Mouse (Mus musculus): ENCODE measurements around the gene Numa1.
A peak's percentile ranks its signal among the peaks of the same experiment; 100 is the strongest.
"Not testable (repeated sequence)": the region's sequence is repeated elsewhere in the genome, so short reads cannot be mapped to it uniquely, and the experiment has no call there.

Gene Numa1

DNA sequence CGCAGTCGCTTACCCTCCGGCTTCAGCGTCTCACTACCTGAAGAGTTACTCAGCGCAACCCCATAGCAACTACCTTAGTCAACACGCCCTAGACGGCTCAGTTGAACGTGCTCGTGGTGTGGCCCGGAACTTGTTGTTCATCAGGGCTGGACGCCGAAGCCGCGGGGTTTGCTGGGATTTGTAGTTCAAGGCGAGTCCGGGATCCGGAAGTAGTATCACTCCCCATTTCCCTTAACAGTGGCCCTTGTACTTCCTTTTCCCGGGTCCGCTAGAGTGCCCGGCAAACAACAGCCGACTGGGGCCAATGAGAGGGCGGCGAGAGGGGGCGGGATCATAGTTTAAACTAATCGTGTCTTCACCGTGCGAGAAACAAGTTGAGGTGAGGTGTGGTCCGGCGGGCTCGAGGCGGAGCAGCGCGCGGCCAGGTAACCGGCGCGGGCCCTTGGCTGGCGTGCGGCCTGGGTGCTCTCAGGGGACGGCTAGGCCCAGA is at the start of gene Numa1, which contains the start of gene Lrrc51:
Gene Numa1, plus strand, starts transcription at position 361 of the 490 bp plus-strand sequence.
Gene Lrrc51, minus strand, starts transcription at position 145 of the 490 bp plus-strand sequence.
- peak; percentile 90 to 95 for DNase-seq (ENCODE audit: low spot score in 2 of 2)

GRCm38 (mm10) chr7:101884160-101884559 is 49.8 kb upstream of the Numa1 start:
- DNase-seq (ENCODE audit: low spot score in 2 of 2): no peak

GRCm38 (mm10) chr7:101886274-101886673 is 47.6 kb upstream of the Numa1 start:
- no peak for DNase-seq (ENCODE audit: low spot score in 2 of 2)

GRCm38 (mm10) chr7:101888460-101888859 is 45.5 kb upstream of the Numa1 start:
- DNase-seq (ENCODE audit: low spot score in 2 of 2): no peak

DNA sequence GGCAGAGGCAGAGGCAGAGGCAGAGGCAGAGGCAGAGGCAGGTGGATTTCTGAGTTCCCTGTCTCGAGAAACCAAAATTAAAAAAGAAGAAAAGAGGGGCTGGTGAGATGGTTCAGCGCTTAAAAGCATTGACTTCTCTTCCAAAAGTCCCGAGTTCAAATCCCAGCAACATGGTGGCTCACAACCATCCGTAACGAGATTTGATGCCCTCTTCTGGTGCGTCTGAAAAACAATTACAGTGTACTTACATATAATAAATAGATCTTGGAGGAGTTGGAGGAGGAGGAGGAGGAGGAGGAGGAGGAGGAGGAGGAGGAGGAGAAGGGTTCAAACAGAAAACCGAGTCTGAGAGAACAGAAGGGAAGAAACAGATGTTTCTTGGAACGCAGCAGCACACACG is 38.2 kb upstream of the Numa1 start:
- no peak for DNase-seq (ENCODE audit: low spot score in 2 of 2)

GRCm38 (mm10) chr7:101896104-101897066 is 37.5 kb upstream of the Numa1 start:
- DNase-seq (ENCODE audit: low spot score in 2 of 2): peak; percentile 90 to 92

DNA sequence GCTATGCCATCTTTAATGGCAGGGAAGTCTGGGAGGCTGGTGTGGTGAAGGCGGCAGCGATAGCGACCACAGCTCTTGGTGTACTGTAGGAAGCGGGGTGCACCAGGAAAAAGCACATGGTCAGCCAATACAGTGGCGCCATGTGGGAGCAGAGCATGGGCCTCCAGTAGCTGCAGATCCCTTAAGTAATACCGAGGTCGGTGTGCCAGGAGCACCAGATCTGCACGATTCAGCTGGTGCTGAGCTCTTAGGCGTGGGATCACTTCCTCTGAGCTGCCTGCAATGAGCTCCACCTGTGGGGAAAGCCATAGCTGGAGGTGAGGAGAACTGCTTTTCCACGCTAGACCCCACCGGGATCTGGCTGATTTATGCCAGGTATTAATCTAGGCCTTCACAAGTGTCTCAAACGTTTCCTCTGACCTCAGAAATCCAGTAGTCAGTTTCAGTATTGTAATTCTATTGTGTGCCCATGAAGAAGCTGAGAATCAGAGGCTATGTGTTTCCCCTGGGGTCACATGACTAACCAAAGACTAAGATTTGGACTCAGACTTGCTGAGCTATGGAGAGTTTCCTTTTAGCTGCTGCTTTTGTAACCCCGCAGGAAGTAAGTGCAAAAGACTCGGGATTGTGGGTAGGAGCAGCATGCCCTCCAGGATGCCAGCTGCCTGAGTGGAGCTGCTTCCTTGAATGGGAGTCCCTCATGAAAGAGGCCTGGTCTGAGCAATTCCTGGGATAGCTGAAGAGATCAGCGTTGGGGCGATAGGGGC is 33.4 kb upstream of the Numa1 start:
- no peak for DNase-seq (ENCODE audit: low spot score in 2 of 2)

DNA sequence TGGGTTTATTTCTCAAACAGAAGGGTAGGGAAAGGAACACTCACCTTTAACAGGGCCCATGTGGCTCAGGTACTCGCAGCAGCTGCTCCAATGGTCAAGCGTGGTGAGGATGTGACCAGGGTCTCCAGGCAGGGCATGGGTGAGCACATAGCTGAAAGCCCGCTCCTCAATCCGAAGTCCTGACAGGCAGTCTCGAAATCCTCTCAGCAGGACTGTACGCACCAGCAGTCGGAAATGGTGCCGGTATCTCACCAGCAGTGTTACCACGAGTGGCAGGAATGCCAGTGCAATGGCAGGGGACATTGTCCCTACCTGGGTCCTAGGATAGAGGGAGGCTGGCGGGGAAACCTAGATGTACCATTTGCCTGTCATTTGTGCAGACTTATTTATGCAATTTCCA is 31.9 kb upstream of the Numa1 start:
- DNase-seq (ENCODE audit: low spot score in 2 of 2): no peak

- DNase-seq (ENCODE audit: low spot score in 2 of 2): no peak
These were observed 31.1 kb upstream of the Numa1 start for GRCm38 (mm10) chr7:101902846-101903245.

DNA sequence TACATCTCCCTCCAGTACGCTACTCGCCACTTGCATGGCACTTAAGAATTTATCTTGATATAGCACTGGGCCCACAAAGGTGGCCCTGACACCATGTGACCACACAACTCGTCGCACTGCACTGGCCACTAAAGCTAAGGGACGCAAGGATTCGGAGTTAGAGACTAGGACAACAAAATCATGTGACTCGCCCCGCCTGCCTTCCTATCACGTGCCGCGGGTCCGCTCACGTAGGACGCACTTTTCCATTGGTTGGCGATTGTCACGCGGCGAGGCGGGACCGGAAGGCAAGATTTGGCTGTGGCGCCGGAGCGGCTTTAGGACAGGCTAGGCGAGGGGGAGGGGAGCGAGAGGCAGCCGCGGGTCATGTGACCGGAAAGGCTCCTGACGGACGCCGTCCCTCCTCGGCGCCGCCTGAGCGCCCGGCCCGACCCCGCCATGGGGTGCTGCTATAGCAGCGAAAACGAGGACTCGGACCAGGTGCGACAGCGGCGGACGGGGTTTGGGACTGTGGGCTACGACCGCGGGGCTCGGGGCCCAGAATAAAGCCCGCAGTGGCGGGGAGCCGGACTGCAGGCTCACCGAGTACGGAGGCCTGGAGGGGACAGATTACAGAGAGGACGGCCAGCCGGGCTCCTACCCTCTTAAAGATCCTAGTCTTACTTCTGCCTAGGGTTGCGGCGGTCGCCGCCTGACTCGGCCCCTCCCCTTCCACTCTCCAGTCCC is 28.2 kb upstream of the Numa1 start, which contains the start of gene Lamtor1:
Gene Lamtor1, plus strand, starts transcription at position 344 of the 726 bp plus-strand sequence.
- DNase-seq (ENCODE audit: low spot score in 2 of 2): peak; percentile 96 to 98

DNA sequence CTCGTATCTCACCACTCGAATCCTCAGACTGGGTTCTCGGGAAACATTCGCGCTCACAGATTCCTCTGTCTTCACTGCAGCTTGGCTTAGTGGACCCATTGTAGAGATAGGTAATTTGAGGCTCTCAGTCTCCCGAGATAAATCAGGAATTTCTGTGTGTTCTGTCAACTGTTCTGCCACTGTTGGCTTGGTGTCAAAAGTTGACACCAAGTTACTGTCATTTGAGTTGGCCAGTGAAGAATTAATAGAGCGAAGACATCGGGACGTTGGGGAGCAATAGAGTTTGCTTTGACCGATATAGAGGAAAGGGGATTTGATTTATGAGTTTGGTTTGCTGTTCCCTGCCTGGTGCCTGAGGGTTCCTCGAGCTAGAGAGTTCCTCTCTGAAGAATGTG is 27.6 kb upstream of the Numa1 start, which contains the start of gene Tomt:
Gene Tomt, minus strand, starts transcription at position 73 of the 395 bp plus-strand sequence.
- no peak for DNase-seq (ENCODE audit: low spot score in 2 of 2)

- DNase-seq (ENCODE audit: low spot score in 2 of 2): no peak
These were observed 27.2 kb upstream of the Numa1 start for GRCm38 (mm10) chr7:101906696-101907095.

GRCm38 (mm10) chr7:101908367-101908766 is 25.5 kb upstream of the Numa1 start:
- DNase-seq (ENCODE audit: low spot score in 2 of 2): no peak

- no peak for DNase-seq (ENCODE audit: low spot score in 2 of 2)
These were observed 23.8 kb upstream of the Numa1 start for GRCm38 (mm10) chr7:101910138-101910537.

DNA sequence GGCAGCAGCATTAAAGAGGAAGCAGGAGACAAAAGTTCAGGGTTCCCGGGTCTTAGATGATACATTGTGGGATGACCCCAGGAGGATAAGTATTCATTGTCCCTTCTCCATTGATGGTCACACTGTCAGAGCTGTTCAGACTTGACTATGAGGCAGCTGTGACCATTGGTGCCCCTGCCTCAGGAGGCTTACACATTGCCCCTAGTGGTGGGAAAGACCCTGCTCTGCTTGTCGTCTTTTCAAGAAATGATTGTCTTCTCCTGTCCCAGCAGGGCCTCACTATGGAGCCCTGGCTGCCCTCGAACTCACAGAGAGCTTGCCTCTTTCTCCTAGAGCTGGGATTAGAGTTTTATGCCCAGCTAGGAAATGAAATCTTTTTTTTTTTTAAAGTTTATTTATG is 21.9 kb upstream of the Numa1 start:
- no peak for DNase-seq (ENCODE audit: low spot score in 2 of 2)

- DNase-seq (ENCODE audit: low spot score in 2 of 2): peak in 1 of 2 experiments; percentile 49
These were observed 15.8 kb upstream of the Numa1 start for GRCm38 (mm10) chr7:101918071-101918470.

DNA sequence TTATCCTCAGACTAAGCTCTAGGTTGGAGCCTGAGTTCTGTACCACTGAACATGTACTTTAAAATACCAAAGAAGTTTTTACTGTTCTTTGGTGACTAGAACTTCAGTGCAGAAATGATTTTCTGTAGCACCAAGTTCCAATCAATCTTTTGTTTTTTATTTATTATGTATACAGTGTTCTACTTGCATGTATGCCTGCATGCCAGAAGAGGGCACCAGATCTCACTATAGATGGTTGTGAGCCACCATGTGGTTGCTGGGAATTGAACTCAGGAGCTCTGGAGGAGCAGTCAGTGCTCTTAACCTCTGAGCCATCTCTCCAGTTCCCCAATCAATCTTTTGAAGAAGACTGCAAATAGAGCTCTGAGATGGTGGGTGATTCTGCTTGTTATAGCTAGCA is 8.0 kb upstream of the Numa1 start:
- not testable (repeated sequence) for DNase-seq (ENCODE audit: low spot score in 2 of 2)

DNA sequence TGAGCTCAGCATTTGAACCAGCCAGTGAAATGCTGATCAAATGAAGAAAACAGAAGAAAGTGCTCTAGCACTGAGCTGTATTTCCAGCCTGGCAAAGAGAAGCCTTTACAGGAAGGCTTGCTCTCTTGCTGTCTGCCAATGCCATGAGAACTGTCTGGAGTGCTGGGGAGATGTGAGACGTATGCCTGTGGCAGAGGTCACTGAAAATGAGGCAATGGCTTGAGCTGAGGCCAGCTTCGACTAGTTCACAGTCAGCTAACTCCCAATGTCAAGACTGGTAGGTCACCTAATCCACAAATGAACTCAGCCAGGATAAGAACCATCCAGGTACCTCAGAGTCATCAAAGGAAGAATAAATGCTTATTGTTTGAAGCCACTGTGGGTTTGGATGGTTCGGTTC is 5.8 kb upstream of the Numa1 start:
- no peak for DNase-seq (ENCODE audit: low spot score in 2 of 2)

DNA sequence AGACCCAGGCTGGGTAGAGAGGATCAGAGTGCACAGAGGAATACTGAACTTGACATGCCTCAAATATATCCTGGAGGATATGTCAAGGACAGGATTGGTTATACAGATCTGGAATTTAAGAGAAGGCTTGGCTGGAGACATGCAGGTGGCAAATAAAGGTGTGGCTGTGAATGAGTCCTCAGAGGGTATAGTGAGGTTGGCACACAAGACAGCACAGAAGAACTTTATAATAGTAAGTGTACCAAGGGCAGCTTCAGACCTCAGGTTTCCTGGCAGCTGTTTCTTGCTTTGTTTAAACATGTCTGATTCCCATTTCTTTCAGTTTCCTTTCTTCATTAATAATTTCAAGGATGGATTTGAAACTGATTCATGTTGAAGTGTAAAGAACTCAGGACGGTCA is 1.4 kb upstream of the Numa1 start:
- DNase-seq (ENCODE audit: low spot score in 2 of 2): no peak

- DNase-seq (ENCODE audit: low spot score in 2 of 2): peak in 1 of 2 experiments; percentile 14
These were observed 611 bp upstream of the Numa1 start for GRCm38 (mm10) chr7:101933300-101933699.

- no peak for DNase-seq (ENCODE audit: low spot score in 2 of 2)
These were observed 2.0 kb downstream of the Numa1 start for GRCm38 (mm10) chr7:101935957-101936356.
